Mouse (Mus musculus) CD4-positive helper T cell, adult 2 months (primary cell): ENCODE results near the gene Pex26.

ENCODE experiments used
- DNase-seq: peaks from one replicate; pipeline ENCODE4 v3.0.0-alpha.2; 2012; ENCODE audit warnings: low read depth, missing footprints, low spot score

Gene Pex26

GRCm38 (mm10) chr6:121183414-121184173 is at the start of gene Pex26:
Gene Pex26, plus strand, starts transcription at chr6:121183667.
- DNase-seq: peak; percentile 93

GRCm38 (mm10) chr6:121134249-121134648 is 49.2 kb upstream of the Pex26 start:
- no peak for DNase-seq

GRCm38 (mm10) chr6:121134884-121135283 is 48.6 kb upstream of the Pex26 start:
- no peak for DNase-seq

GRCm38 (mm10) chr6:121137222-121137621 is 46.2 kb upstream of the Pex26 start:
- DNase-seq: no peak

GRCm38 (mm10) chr6:121138338-121139040 is 45.0 kb upstream of the Pex26 start:
- no peak for DNase-seq

- DNase-seq: no peak
These were observed 44.2 kb upstream of the Pex26 start for GRCm38 (mm10) chr6:121139271-121139670.

GRCm38 (mm10) chr6:121142298-121142697 is 41.2 kb upstream of the Pex26 start:
- no peak for DNase-seq

- no peak for DNase-seq
These were observed 40.0 kb upstream of the Pex26 start for GRCm38 (mm10) chr6:121143439-121143838.

- DNase-seq: no peak
These were observed 39.4 kb upstream of the Pex26 start for GRCm38 (mm10) chr6:121144066-121144465.

GRCm38 (mm10) chr6:121145010-121145604 is 38.4 kb upstream of the Pex26 start:
- no peak for DNase-seq

- DNase-seq: no peak
These were observed 37.6 kb upstream of the Pex26 start for GRCm38 (mm10) chr6:121145906-121146305.

GRCm38 (mm10) chr6:121146798-121147197 is 36.7 kb upstream of the Pex26 start:
- no peak for DNase-seq

- DNase-seq: no peak
These were observed 35.1 kb upstream of the Pex26 start for GRCm38 (mm10) chr6:121148360-121148759.

GRCm38 (mm10) chr6:121149420-121149819 is 34.0 kb upstream of the Pex26 start:
- DNase-seq: no peak

- DNase-seq: no peak
These were observed 33.3 kb upstream of the Pex26 start for GRCm38 (mm10) chr6:121150126-121150525.

GRCm38 (mm10) chr6:121151732-121152131 is 31.7 kb upstream of the Pex26 start:
- no peak for DNase-seq

- DNase-seq: no peak
These were observed 30.3 kb upstream of the Pex26 start for GRCm38 (mm10) chr6:121153177-121153576.

- no peak for DNase-seq
These were observed 28.8 kb upstream of the Pex26 start for GRCm38 (mm10) chr6:121154451-121155300.

- no peak for DNase-seq
These were observed 27.4 kb upstream of the Pex26 start for GRCm38 (mm10) chr6:121156030-121156429.

GRCm38 (mm10) chr6:121159616-121160015 is 23.9 kb upstream of the Pex26 start:
- DNase-seq: no peak

- DNase-seq: no peak
These were observed 23.3 kb upstream of the Pex26 start for GRCm38 (mm10) chr6:121160126-121160525.

GRCm38 (mm10) chr6:121162616-121163015 is 20.9 kb upstream of the Pex26 start:
- DNase-seq: no peak
